Mouse (Mus musculus) ES-E14 (cell line): ENCODE measurements around the gene Prickle2. TPM values are rescaled to one million over a fixed set of nuclear protein-coding genes. Genes with fewer than 3 reads are reported as not detected.

Experiments
- DNase-seq: peaks from one replicate; pipeline ENCODE4 v3.0.0-alpha.2; 2013; ENCODE audit warnings: low read depth, low spot score
- H3K27ac ChIP-seq: 2 replicates; pipeline ENCODE4 v1.5.1; 2012; ENCODE audit warnings: low read depth, mild to moderate bottlenecking, low read length, moderate library complexity, mixed read lengths; ENCODE audit not compliant: poor library complexity, insufficient read depth, severe bottlenecking
- H3K36me3 ChIP-seq: 2 replicates; pipeline ENCODE4 v1.6.1; 2012; ENCODE audit warnings: mild to moderate bottlenecking, low read length, moderate library complexity, mixed read lengths; ENCODE audit not compliant: control insufficient read depth, poor library complexity, insufficient read depth, severe bottlenecking
- H3K4me1 ChIP-seq, 2 experiments: fragments of 150-350 bp in 1 of 2; sonication (generic) in 1 of 2; 2 replicates each; pipeline ENCODE4 v1.6.1; 2012; ENCODE audit warnings: low read length in 2 of 2, mild to moderate bottlenecking in 1 of 2, mixed read lengths in 1 of 2; ENCODE audit not compliant: control insufficient read depth in 2 of 2, insufficient read depth in 2 of 2, poor library complexity in 1 of 2
- H3K4me3 ChIP-seq, 2 experiments: fragments of 150-350 bp in 1 of 2; sonication (generic) in 1 of 2; 2 replicates each; pipeline ENCODE4 v1.5.1; 2012; ENCODE audit warnings: low read length in 2 of 2, low read depth in 1 of 2, mild to moderate bottlenecking in 1 of 2, mixed read lengths in 1 of 2; ENCODE audit not compliant: insufficient read depth in 1 of 2, poor library complexity in 1 of 2, severe bottlenecking in 1 of 2
- H3K9ac ChIP-seq: 2 replicates; pipeline ENCODE4 v1.6.1; 2012; ENCODE audit warnings: low read depth, mild to moderate bottlenecking, low read length, mixed read lengths; ENCODE audit not compliant: poor library complexity, insufficient read depth, severe bottlenecking
- H3K9me3 ChIP-seq: fragments of 150-350 bp; sonication (generic); 2 replicates; pipeline ENCODE4 v1.6.1; 2012; ENCODE audit warnings: low read depth, mild to moderate bottlenecking, low read length; ENCODE audit not compliant: control insufficient read depth, insufficient read depth
- CHD2 ChIP-seq: IDR thresholded peaks from 2 replicates; pipeline ENCODE4 v1.6.1; 2014; ENCODE audit warnings: mild to moderate bottlenecking, low read depth, low read length, inconsistent platforms
- HCFC1 ChIP-seq: IDR thresholded peaks from 2 replicates; pipeline ENCODE4 v1.6.1; 2012; ENCODE audit warnings: low read length, inconsistent platforms, borderline replicate concordance; ENCODE audit not compliant: insufficient read depth
- MAFK ChIP-seq: IDR thresholded peaks from 2 replicates; pipeline ENCODE4 v1.6.1; 2014; ENCODE audit warnings: mild to moderate bottlenecking, low read depth, low read length, inconsistent platforms; ENCODE audit not compliant: insufficient read depth
- ZC3H11A ChIP-seq: IDR thresholded peaks from 2 replicates; pipeline ENCODE4 v1.6.1; 2012; ENCODE audit warnings: low read depth, mild to moderate bottlenecking, inconsistent platforms, low read length, borderline replicate concordance
- ZNF384 ChIP-seq: IDR thresholded peaks from 2 replicates; pipeline ENCODE4 v1.6.1; 2012; ENCODE audit warnings: low read depth, low read length, inconsistent platforms
- in situ Hi-C, 2 experiments: fragments of 600-800 bp; cut with MboI; formaldehyde crosslinking; loops; one replicate each; pipeline ENCODE4 v1.15.1; 2025; ENCODE audit warnings: low sequenced_read_pairs in 2 of 2, inconsistent platforms in 1 of 2; ENCODE audit not compliant: unreplicated experiment in 2 of 2
- total RNA-seq: library from RNA; depleted of rRNA; stranded (reverse); fragments of 300-350 nt; gene quantifications from 2 replicates; pipeline ENCODE4 v1.2.3, GENCODE M21; 2012

The Prickle2 gene
- total RNA-seq, 1 experiment, result 1.2 TPM

GRCm38 (mm10) chr6:92642929-92643328, 63.0 kb downstream of the Prickle2 start:
- H3K9me3 ChIP-seq, result no peaks in the 10 kb centered on the region
- no peak overlapping the region for H3K4me3 ChIP-seq
- no peaks in the 10 kb centered on the region for H3K36me3 ChIP-seq
- TF ChIP-seq MAFK (no peak), ZNF384 (no peak), CHD2 (no peak), ZC3H11A (no peak), HCFC1 (no peak)
- H3K9ac ChIP-seq, result no peak overlapping the region
- DNase-seq, result no peak
- no peak overlapping the region for H3K27ac ChIP-seq
- in situ Hi-C loops, result no loop called here
- no peaks in the 10 kb centered on the region for H3K4me1 ChIP-seq

DNA sequence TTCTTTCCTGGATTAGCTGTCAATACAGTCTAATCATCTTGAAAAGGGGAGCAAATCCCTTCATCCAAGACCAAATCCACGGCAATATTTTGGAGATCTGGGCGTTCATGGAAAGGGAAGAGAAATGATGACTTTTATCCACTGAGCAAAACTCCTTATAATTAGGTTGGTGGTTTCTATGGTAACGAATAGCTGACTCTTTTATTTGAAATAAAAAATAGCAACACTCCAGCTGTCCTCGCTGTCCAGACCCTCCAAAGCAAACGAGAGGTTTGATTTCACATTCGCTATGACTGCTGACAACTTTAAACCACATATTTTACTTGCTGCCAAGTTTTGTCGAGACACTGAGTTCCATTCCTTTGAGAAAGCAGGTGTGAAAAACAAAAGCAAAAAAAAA, 64.0 kb downstream of the Prickle2 start:
- H3K4me3 ChIP-seq, result no peak overlapping the region
- H3K9ac ChIP-seq, result no peak overlapping the region
- in situ Hi-C loops, result no loop called here
- no peaks in the 10 kb centered on the region for H3K36me3 ChIP-seq
- no peak overlapping the region for H3K27ac ChIP-seq
- no peaks in the 10 kb centered on the region for H3K4me1 ChIP-seq
- no peaks in the 10 kb centered on the region for H3K9me3 ChIP-seq
- DNase-seq, result no peak
- TF ChIP-seq MAFK (no peak), CHD2 (no peak), ZC3H11A (no peak), ZNF384 (no peak), HCFC1 (no peak)

DNA sequence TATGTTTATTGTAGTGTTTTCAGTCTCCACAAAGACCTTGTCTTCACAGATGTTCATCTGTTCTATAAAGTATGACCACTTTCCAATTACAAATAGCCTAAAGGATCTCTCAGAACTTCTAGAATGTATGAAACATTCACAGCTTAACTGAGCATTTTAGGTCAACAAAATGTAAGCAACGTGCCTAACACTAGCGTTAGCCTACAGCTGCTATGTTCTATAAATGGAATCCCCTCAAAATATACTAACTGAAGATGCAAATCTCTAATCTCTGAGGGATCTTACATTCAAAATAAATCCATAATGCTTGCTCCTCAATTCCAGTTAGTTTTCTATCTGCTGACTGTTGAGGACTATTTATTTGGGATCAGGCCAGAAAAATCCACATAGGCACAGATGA, 65.1 kb downstream of the Prickle2 start:
- DNase-seq, result no peak
- Histone ChIP-seq H3K9me3 (no peaks in the 10 kb centered on the region), H3K9ac (no peak overlapping the region), H3K27ac (no peak overlapping the region), H3K36me3 (no peaks in the 10 kb centered on the region), H3K4me1 (no peaks in the 10 kb centered on the region), H3K4me3 (no peak overlapping the region)
- in situ Hi-C loops, result no loop called here
- no peak for TF ChIP-seq CHD2
- TF ChIP-seq MAFK, result no peak
- no peak for TF ChIP-seq ZNF384
- no peak for TF ChIP-seq HCFC1
- no peak for TF ChIP-seq ZC3H11A

DNA sequence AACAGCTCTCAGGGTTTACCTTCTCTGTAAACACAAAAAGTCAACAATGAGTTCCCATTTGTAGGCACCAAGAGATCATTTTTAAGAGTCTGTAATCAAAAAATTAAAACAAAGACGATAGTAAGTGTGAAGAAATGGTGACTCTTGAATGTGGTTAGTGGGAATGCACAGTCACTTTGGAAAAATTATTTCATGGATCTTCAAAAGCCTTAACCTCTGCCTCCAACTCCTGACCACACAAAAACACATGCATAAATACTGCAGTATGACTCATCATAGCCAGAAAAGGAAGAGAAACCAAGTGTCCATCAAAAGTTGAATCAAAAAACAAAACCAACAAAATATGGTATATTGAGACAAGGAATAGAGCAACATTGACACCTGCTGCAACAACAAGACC, 69.5 kb downstream of the Prickle2 start:
- H3K4me1 ChIP-seq, result no peaks in the 10 kb centered on the region
- TF ChIP-seq ZC3H11A (no peak), HCFC1 (no peak), ZNF384 (no peak), CHD2 (no peak), MAFK (no peak)
- no peak overlapping the region for H3K4me3 ChIP-seq
- no peaks in the 10 kb centered on the region for H3K36me3 ChIP-seq
- no peak overlapping the region for H3K9ac ChIP-seq
- H3K27ac ChIP-seq, result no peak overlapping the region
- no peaks in the 10 kb centered on the region for H3K9me3 ChIP-seq
- DNase-seq, result no peak
- in situ Hi-C loops, result no loop called here
